Mouse (Mus musculus): Measurements from ENCODE around the gene Trappc3l. TPM values are rescaled to one million over a fixed set of nuclear protein-coding genes. Genes with fewer than 3 reads are reported as not detected.

Gene Trappc3l
- polyA plus RNA-seq, 1 experiment from 2014 or later: not detected

DNA sequence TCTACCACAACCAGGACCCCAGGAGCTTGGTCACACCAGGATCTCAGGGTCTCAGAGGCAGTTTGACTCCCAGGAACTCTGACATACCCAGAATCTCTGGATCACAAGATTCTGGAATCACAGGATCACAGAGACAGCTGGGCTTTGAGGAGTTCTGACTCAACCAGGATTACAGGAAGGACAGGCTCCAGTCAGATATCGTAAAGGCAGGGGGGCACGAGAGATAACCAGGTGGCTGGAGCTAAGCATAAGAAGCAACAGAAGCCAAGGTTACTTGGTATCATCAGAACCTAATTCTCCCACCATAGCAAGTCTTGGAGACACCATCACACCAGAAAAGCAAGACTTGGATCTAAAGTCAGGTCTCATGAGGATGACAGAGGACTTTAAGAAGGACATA lies 104.3 kb downstream of the Trappc3l start:
- Histone ChIP-seq H3K4me2 (ENCODE audit: low read depth, low read length) (no peak overlapping the region), H3K27ac (ENCODE audit: low read depth, low read length) (no peak overlapping the region), H3K9ac (replicated peaks; ENCODE audit: low read depth, low read length) (no peak overlapping the region), H3K4me3 (ENCODE audit: low read depth, low read length) (no peak overlapping the region), H3K9me3 (ENCODE audit: control insufficient read depth, low read length) (no peaks in the 10 kb centered on the region), H3K27me3 (ENCODE audit: control insufficient read depth, insufficient read depth, low read length) (no peaks in the 10 kb centered on the region), H3K4me1 (ENCODE audit: control insufficient read depth, insufficient read depth, low read length) (no peaks in the 10 kb centered on the region), H3K36me3 (ENCODE audit: control insufficient read depth, insufficient read depth, low read length) (no peaks in the 10 kb centered on the region)
- WGBS: 94% methylated on average over 2 of the region's 2 CpGs
- no peak for ATAC-seq (ENCODE audit: low read depth)

DNA sequence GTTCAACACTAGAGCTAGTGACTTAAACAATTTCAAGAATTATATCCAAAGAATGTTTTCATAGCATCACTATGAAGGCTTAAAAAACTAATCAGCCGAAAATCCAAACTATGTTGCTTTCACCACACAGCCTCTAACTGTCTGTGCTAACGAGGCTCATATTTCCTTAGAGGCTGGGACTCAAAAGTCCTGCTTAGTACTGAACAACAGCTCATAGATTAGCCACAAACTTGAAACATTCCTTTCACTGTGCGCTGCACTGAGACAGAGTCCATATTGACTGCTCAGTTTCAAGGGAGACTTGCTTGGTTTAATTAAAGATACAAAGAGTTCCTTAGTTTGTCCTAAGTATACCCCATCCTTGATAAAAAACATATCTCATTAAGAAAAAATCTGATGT lies 112.4 kb downstream of the Trappc3l start:
- Histone ChIP-seq H3K36me3 (ENCODE audit: control insufficient read depth, insufficient read depth, low read length) (no peaks in the 10 kb centered on the region), H3K4me2 (ENCODE audit: low read depth, low read length) (no peak overlapping the region), H3K9ac (replicated peaks; ENCODE audit: low read depth, low read length) (no peak overlapping the region), H3K27ac (ENCODE audit: low read depth, low read length) (no peak overlapping the region), H3K4me1 (ENCODE audit: control insufficient read depth, insufficient read depth, low read length) (no peaks in the 10 kb centered on the region), H3K4me3 (ENCODE audit: low read depth, low read length) (no peak overlapping the region), H3K27me3 (ENCODE audit: control insufficient read depth, insufficient read depth, low read length) (no peaks in the 10 kb centered on the region), H3K9me3 (ENCODE audit: control insufficient read depth, low read length) (no peaks in the 10 kb centered on the region)
- ATAC-seq (ENCODE audit: low read depth): no peak
- WGBS: 81% methylated on average over 3 of the region's 3 CpGs

DNA sequence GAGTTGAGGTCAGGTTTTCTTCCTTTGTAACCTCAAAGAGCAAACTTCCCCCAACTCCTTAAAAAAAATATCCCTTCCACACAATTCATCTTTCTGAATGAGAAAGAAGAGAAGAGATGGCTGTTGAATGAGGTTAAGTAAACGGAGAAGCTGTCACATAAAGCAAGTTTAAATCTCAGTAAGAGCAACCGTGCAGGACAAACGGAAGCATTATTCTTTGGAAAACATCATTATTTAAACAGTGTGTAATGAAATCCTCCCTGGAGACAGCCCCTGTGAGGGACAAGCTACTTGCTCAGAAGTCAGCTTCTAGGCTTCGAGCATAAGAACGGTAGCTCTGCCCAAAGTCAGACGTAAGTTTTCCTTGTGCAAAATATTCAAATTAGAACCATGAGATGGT lies 113.1 kb downstream of the Trappc3l start:
- Histone ChIP-seq H3K9ac (replicated peaks; ENCODE audit: low read depth, low read length) (no peak overlapping the region), H3K4me2 (ENCODE audit: low read depth, low read length) (no peak overlapping the region), H3K4me3 (ENCODE audit: low read depth, low read length) (no peak overlapping the region), H3K4me1 (ENCODE audit: control insufficient read depth, insufficient read depth, low read length) (no peaks in the 10 kb centered on the region), H3K36me3 (ENCODE audit: control insufficient read depth, insufficient read depth, low read length) (no peaks in the 10 kb centered on the region), H3K27me3 (ENCODE audit: control insufficient read depth, insufficient read depth, low read length) (no peaks in the 10 kb centered on the region), H3K9me3 (ENCODE audit: control insufficient read depth, low read length) (no peaks in the 10 kb centered on the region), H3K27ac (ENCODE audit: low read depth, low read length) (no peak overlapping the region)
- 34% methylated on average over 6 of the region's 6 CpGs for WGBS
- ATAC-seq (ENCODE audit: low read depth): no peak

DNA sequence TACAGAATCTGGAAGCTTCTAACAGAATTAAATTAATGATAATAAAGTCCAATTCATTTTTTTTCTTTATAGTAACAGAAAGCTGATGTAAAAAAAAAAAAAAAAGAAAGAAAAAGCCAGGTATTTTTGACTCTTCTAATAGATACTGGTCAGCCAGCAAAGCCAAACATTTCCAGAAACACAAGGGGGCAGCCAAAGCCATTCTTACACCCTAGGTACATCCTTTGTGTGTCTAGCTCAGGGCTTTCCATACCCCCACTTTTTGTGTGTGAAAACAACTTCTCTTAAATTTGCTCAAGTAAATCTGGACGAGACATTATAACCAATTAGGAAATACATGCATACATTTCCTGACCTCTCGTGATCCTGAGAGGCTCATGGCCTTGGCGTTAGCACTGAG lies 114.4 kb downstream of the Trappc3l start:
- Histone ChIP-seq H3K4me1 (ENCODE audit: control insufficient read depth, insufficient read depth, low read length) (no peaks in the 10 kb centered on the region), H3K36me3 (ENCODE audit: control insufficient read depth, insufficient read depth, low read length) (no peaks in the 10 kb centered on the region), H3K9ac (replicated peaks; ENCODE audit: low read depth, low read length) (no peak overlapping the region), H3K4me3 (ENCODE audit: low read depth, low read length) (no peak overlapping the region), H3K27me3 (ENCODE audit: control insufficient read depth, insufficient read depth, low read length) (no peaks in the 10 kb centered on the region), H3K27ac (ENCODE audit: low read depth, low read length) (no peak overlapping the region), H3K9me3 (ENCODE audit: control insufficient read depth, low read length) (no peaks in the 10 kb centered on the region), H3K4me2 (ENCODE audit: low read depth, low read length) (no peak overlapping the region)
- 83% methylated on average over 3 of the region's 3 CpGs for WGBS
- no peak for ATAC-seq (ENCODE audit: low read depth)

DNA sequence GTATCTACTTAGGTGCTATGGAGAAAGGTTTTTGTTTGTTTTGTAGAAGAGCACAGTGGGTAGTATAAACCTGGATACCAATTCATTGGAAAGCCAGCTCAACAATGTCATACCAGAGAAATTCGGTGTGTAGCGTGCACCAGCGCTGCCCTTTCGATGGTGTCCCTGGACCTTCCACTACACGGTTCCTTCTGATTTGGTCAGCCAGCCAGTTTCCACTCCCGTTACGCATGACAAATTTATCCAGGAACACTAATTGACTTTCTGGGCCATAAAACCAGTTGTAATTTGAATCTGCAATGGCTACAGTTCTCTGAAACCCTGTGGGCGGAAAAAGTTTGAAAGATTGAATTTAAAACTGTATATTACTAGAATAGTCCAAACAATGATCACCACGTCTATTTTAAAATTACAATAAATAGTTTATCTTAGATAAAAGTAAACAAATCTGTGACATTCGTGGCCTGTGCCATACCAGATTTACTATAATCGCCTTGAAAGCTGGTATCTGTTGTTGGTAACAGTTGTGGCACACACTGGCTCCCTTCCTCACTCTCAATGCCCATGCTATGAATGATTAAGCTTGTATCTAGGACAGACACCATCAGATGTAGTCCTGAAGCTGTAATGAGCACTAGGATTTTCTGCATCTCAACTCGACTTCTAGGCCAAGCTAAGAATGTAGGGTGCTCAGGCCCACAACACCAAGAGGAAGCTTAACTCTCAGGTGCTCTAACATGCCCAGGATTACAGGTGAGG lies 118.6 kb downstream of the Trappc3l start:
- Histone ChIP-seq H3K4me2 (ENCODE audit: low read depth, low read length) (no peak overlapping the region), H3K9ac (replicated peaks; ENCODE audit: low read depth, low read length) (no peak overlapping the region), H3K4me3 (ENCODE audit: low read depth, low read length) (no peak overlapping the region), H3K27ac (ENCODE audit: low read depth, low read length) (no peak overlapping the region), H3K9me3 (ENCODE audit: control insufficient read depth, low read length) (no peaks in the 10 kb centered on the region), H3K27me3 (ENCODE audit: control insufficient read depth, insufficient read depth, low read length) (no peaks in the 10 kb centered on the region), H3K4me1 (ENCODE audit: control insufficient read depth, insufficient read depth, low read length) (no peaks in the 10 kb centered on the region), H3K36me3 (ENCODE audit: control insufficient read depth, insufficient read depth, low read length) (no peaks in the 10 kb centered on the region)
- ATAC-seq (ENCODE audit: low read depth): no peak
- WGBS: 76% methylated on average over 12 of the region's 12 CpGs

Other genes starting within 250 kb of the Trappc3l start
- gene Sult3a1, start 179.9 kb upstream of the Trappc3l start, polyA plus RNA-seq (2014; fragmentation: Nextera tagmentation; extraction: Ambion mirVana): not detected in 2 replicates
- 1.1 and 1.7 TPM in 2 replicates for gene Rsph4a, start 132.5 kb upstream of the Trappc3l start, polyA plus RNA-seq (2014; fragmentation: Nextera tagmentation; extraction: Ambion mirVana)
- gene Zup1, start 86.3 kb upstream of the Trappc3l start, polyA plus RNA-seq (2014; fragmentation: Nextera tagmentation; extraction: Ambion mirVana): 24.3 and 25.8 TPM in 2 replicates
- gene Rwdd1, start 18.0 kb upstream of the Trappc3l start, polyA plus RNA-seq (2014; fragmentation: Nextera tagmentation; extraction: Ambion mirVana): 141 and 149 TPM in 2 replicates
- not detected in 2 replicates for gene Calhm4, start 6.7 kb downstream of the Trappc3l start, polyA plus RNA-seq (2014; fragmentation: Nextera tagmentation; extraction: Ambion mirVana)
- 0.71 and 1.1 TPM in 2 replicates for gene Calhm5, start 58.9 kb downstream of the Trappc3l start, polyA plus RNA-seq (2014; fragmentation: Nextera tagmentation; extraction: Ambion mirVana)
- 0.66 and 0.75 TPM in 2 replicates for gene Calhm6, start 90.4 kb downstream of the Trappc3l start, polyA plus RNA-seq (2014; fragmentation: Nextera tagmentation; extraction: Ambion mirVana)
- 4.0 and 10.0 TPM in 2 replicates for gene Dse, start 170.1 kb downstream of the Trappc3l start, polyA plus RNA-seq (2014; fragmentation: Nextera tagmentation; extraction: Ambion mirVana)
- gene Tspyl1, start 244.6 kb downstream of the Trappc3l start, polyA plus RNA-seq (2014; fragmentation: Nextera tagmentation; extraction: Ambion mirVana): 128 and 136 TPM in 2 replicates